Mouse (Mus musculus): ENCODE results near the gene Whrn.

The Whrn gene

DNA sequence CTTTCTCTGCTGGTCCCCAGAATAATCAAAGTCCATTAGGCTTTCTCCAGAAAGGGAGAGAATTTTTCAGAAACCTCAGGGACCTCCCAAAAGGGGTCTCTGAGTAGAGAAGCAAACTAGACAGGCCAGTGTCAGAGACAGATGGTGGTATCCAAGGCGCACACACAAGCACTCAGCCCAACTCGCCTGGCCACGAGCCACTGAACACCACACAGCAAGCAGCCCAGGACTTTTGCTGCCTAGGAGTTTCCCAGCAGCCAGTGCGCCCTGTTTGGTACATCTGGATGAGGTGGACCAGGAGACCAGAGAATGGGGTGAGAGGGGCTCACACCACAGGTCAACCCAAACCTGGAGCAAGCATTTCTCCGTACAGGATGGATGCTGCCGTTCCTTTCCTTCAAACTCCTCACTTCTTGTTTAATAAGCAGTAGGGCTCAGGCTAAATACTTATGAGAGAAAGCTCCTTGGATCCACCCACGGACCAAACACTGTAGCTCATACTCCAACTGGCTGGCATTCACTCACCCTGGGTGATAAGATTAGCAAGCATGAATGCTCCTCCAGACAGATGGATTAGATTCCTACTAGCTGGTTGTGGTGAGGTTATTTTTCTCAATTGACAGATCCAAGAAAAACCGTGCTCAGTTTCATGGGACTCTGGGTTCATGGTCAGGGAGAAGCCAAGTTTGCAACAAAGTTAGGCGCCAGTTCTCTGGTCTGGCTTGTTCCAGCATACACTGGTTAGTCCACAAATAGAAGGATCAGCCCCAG is 2.3 kb downstream of the Whrn start:
- DNase-seq = no peak

DNA sequence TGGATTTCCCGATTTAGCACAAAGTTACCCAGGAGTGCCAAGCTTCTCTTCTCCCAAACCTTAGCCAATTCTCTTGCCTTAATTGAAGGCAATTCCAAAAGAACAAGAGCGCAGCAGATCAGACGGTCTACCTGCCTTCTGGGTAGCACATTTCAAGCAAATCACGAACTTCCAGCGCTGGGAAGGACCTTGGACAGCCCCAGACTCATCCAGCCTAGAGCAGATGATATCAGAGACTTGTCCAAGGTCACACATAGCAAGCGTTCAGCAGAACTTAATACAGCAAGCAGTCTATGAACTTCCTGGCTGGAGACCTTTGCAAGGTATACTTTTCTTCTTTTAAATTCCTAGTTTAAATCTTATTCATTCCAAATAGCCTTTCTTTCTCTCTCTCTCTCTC is 4.3 kb downstream of the Whrn start:
- DNase-seq = no peak

DNA sequence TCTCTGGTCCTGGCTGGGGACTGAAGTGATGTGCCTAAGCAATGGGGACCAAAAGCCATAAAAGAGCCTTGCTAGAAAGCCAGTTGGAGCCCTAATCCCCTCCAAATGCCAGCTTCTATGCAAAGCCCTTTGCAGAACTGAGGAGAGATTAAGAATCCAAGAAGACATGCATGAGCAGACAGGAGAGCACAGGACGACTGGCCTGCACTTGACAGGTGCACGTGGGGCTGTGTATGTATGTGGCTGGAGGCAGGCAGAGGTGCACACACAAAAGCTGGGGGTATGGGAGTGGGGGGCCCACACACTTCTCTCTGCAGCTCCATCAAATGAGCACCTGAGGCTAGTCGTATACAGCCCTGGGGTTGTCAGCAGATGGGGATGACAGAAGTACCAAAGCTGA is 5.6 kb downstream of the Whrn start:
- DNase-seq = no peak

GRCm38 (mm10) chr4:63489676-63490075 is 6.1 kb downstream of the Whrn start:
- DNase-seq = no peak

DNA sequence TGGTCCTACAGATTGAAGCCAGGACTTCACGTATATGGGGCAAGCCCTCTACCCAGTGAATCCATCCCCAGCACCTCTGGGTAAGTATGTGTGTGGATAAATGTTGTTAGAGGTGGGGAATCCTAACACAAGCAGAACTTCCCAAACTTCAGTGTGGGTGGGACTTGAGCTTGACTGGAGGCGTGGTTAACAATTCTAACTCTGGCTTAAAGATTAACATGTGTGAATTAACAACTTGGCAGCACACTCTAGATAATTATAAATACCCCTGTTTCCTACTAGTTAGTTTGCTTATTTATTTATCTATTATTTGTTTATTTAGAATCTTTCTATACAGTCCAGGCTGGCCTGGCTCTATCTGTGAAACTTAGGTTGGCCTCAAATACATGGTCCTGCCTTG is 7.9 kb downstream of the Whrn start:
- peak; percentile 75 for DNase-seq

DNA sequence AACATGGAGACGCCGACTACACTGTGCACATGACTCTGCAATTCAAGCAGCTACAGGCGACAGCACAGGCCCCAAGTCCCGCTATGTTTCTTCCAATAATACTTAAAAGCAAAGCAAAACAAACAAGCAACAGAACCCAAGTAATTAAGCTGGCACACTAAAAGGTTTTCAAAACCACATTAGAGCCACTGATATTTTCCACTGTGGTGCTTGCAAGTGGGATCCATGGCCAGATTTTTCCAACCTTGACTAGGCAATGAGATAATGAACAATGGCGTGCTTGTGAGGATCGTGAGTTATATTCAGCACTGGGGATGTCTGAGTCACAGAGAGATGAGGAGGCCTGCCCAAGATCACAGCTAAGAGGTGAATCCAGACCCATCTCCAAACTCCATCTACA is 8.5 kb downstream of the Whrn start:
- DNase-seq = no peak

- peak; percentile 88 for DNase-seq
These were observed 9.3 kb downstream of the Whrn start for GRCm38 (mm10) chr4:63486523-63486922.

GRCm38 (mm10) chr4:63483741-63484140 is 12.1 kb downstream of the Whrn start:
- no peak for DNase-seq

GRCm38 (mm10) chr4:63480845-63481167 is 15.0 kb downstream of the Whrn start:
- no peak for DNase-seq

DNA sequence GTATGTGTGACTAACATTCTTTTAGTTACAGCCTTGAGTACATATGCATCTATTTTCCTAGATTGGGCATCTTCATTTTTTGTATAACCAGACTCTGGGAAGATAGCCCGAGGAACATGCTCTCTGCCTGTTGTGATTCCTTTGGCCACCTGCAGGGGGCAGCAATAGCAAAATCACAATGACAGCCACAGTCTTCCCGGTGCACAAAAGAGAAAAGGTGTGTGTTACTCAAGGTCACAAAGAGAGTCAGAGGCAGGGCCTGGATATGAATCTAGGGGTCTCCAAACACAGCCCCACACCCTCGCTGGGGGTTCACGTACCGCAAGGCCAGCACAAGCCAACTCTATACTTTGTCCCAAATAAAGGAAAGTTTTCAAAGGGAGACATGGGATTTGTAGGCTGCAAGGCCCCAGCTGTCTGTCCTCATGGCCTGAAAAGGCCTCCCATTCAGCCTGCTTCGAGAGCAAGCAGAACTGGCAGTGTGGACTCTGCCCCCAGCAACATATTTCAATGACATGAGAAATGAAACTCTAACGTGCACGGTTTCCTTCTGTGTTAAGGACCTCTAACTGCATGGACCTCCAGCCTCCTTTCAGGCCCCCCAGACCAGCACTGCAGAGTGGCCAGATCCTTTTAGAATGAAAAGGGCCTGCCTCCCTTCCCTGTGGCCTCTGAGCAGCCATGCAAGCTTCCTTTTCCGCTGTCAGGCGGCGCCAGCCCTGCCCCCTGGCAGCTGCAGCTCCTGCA is 15.5 kb downstream of the Whrn start:
- DNase-seq = peak; percentile 78

- DNase-seq = no peak
These were observed 17.8 kb downstream of the Whrn start for GRCm38 (mm10) chr4:63478036-63478435.

DNA sequence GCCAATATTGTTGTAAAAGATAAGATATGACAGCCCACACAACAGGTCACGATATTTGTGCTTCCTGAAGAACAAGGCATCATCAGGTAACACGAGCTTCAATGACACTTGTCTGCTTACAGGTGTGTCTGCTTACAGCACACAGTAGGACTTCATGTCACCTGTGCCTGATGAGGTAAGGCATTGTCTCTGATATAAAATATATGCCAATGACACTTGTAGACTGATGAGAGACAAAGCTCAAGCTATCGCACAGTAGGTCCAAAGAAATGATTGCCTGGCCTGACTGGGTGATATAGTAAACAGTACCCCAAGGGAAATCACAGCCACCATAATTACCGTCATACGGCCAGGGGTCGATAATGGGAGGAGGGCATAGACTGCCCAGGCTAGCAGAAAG is 18.9 kb downstream of the Whrn start:
- DNase-seq = no peak

- no peak for DNase-seq
These were observed 20.6 kb downstream of the Whrn start for GRCm38 (mm10) chr4:63475208-63475607.

- no peak for DNase-seq
These were observed 21.4 kb downstream of the Whrn start for GRCm38 (mm10) chr4:63474439-63474838.

GRCm38 (mm10) chr4:63467338-63467737 is 28.5 kb downstream of the Whrn start:
- no peak for DNase-seq

DNA sequence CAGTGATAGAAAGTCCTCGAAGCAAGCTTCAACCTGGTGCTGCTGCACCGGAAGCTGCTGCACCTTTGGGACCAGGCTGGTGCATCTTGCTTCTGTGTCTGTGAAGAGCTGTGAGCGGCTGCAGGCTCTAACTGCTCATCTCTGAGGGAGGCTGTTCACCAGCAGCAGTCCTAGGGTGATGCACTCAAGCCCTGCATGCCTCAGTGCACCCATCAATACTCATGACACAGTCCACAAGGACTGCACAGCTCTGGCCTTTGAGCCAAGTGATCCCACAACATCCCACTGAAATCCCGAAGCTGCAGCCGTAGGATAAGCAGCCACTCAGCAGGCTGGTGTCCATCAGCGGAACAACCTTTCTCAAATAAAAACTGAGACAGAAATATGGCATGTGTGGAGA is 29.6 kb downstream of the Whrn start:
- DNase-seq = no peak

- no peak for DNase-seq
These were observed 34.8 kb downstream of the Whrn start for GRCm38 (mm10) chr4:63460876-63461525.

DNA sequence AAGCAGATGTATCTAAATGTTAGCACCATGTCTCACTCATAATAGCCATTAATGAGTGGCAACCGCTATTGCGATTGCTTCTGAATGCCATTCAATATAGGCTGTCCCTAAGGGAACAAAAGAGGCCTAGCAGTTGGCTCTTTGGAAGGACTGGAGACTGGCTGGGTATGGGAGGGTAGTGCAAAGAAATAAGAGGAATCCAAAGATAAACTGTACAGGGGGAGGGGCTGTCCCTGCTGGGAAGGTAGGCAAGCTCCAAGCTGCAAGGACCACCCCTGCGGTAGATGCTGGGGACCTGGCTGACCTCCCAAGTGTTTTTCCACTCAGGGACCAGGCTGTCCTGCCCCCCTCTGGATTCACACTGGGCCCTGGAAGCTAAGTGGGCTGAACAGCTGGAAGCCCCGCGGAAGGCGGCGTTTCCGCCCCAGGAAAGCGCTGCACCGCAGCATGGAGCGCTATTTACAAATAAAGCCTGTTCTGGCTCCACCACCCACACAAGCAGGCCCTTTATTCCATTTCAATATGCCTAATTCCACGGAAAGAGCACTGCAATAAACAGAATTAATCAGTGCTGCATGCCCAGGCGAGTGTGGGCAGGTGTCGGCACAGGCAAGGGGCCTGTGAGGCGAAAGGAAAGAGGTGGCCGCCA is 36.5 kb downstream of the Whrn start:
- no peak for DNase-seq

- DNase-seq = no peak
These were observed 39.2 kb downstream of the Whrn start for GRCm38 (mm10) chr4:63456547-63456946.

DNA sequence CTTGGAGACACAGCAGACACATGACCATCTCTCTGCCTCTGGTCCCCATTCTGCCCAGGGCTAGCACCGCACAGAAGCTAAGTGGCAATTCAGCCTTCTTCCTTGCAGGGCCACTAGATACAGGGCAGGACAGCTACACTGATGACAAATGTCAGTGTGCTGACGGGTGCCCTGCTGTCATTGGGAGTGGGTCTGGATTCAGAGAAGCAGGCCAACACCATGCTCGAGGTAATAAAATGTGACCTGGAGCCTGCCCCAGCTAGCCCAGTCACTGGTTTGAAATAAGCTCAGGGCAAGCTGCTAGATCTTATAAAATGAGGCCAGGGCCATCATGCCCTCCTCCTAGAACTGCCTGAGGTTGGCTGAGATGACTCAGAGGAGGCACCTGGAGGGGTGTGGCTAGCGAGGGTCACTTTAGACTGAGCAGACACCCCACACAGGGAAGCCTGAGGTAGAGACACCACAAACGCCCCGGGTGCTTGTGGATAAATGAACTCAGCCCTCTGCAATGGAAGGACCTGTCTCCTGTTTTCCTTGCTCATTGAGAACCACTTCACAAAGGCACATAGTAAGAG is 41.8 kb downstream of the Whrn start:
- DNase-seq = no peak

DNA sequence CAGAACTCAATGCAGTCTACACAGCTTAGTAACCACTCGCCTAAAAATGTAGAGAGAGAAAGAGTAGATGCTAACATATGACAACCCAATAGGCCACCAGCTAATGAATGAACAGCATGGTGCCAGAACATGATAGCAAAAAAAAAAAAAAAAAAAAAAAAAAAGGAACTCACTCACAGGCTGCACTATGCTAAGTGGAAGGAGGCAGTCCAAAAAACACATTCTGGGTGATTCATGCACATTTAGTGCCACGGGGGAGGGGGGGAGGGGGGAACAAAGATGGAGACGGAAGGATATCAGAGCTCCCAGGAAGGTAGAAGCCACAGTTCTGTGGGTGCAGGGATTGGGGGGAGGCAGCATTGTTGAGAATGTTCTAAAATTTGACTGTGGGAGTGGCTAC is 43.2 kb downstream of the Whrn start:
- no peak for DNase-seq

DNA sequence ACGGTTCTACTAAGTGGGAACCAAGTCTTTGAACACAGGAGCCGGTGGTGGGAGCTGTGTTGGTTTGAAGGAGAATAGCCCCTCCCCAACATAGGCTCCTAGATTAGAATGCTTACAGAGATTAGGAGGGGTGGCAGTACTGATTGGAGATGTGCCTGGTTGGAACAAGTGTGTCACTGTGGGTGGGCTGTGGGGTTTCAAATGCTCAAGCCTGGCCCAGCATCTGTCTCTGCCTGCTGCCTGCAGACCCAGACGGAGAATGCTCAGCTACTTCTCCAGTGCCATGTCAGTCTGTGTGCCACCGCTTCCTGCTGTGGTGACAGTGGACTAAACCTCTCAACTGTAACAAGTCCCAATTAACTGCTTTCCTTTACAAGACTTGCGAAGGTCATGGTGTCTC is 45.2 kb downstream of the Whrn start:
- DNase-seq = no peak

- no peak for DNase-seq
These were observed 51.3 kb downstream of the Whrn start for GRCm38 (mm10) chr4:63444362-63445066.

Data from kidney, adult 9 months (tissue).